Mouse (Mus musculus): ENCODE measurements at regions not wholly inside any gene's neighbourhood (a gene's known extent, or its start where the extent isn't known, plus 50 kb on each side); places are given as distances from the start of the nearest gene placed in this dataset.
"Not testable (repeated sequence)": the region's sequence is repeated elsewhere in the genome, so short reads cannot be mapped to it uniquely, and the experiment has no call there.

- DNase-seq (ENCODE audit: low spot score in 2 of 2) = no peak
- intact Hi-C loops (cut with DNase I) = no loop called here
Measured at GRCm38 (mm10) chr10:46629876-46630275, 1052.2 kb downstream of the Hace1 start.

GRCm38 (mm10) chr10:46663041-46663440, 1085.4 kb downstream of the Hace1 start:
- DNase-seq (ENCODE audit: low spot score in 2 of 2) = peak in 1 of 2 experiments; percentile 60
- intact Hi-C loops (cut with DNase I) = no loop called here

- DNase-seq (ENCODE audit: low spot score in 2 of 2); intact Hi-C loops (cut with DNase I): not testable (repeated sequence)
Measured at GRCm38 (mm10) chr10:46689823-46690372, 1112.3 kb downstream of the Hace1 start.

- no peak for DNase-seq (ENCODE audit: low spot score in 2 of 2)
- intact Hi-C loops (cut with DNase I) = no loop called here
Measured at GRCm38 (mm10) chr10:46692661-46693060, 1115.0 kb downstream of the Hace1 start.

- DNase-seq (ENCODE audit: low spot score in 2 of 2) = peak; percentile 17 to 47
- intact Hi-C loops (cut with DNase I) = no loop called here
Measured at GRCm38 (mm10) chr10:46697363-46698246, 1120.0 kb downstream of the Hace1 start.

- intact Hi-C loops (cut with DNase I) = no loop called here
- DNase-seq (ENCODE audit: low spot score in 2 of 2) = no peak
Measured at GRCm38 (mm10) chr10:46701221-46701620, 1123.6 kb downstream of the Hace1 start.

- intact Hi-C loops (cut with DNase I); DNase-seq (ENCODE audit: low spot score in 2 of 2): not testable (repeated sequence)
Measured at GRCm38 (mm10) chr10:46708022-46708421, 1130.4 kb downstream of the Hace1 start.

- intact Hi-C loops (cut with DNase I) = no loop called here
- peak in 1 of 2 experiments; percentile 12 for DNase-seq (ENCODE audit: low spot score in 2 of 2)
Measured at GRCm38 (mm10) chr10:46712690-46713089, 1135.1 kb downstream of the Hace1 start.

- intact Hi-C loops (cut with DNase I) = no loop called here
- DNase-seq (ENCODE audit: low spot score in 2 of 2) = peak; percentile 7 to 24
Measured at GRCm38 (mm10) chr10:46718349-46719087, 1140.9 kb downstream of the Hace1 start.

- intact Hi-C loops (cut with DNase I) = no loop called here
Measured at GRCm38 (mm10) chr10:46719088-46719469, 1141.5 kb downstream of the Hace1 start.

GRCm38 (mm10) chr10:46723666-46724065, 1146.0 kb downstream of the Hace1 start:
- intact Hi-C loops (cut with DNase I) = no loop called here
- DNase-seq (ENCODE audit: low spot score in 2 of 2) = no peak

More at GRCm38 (mm10) chr10:46719088-46719469, 1141.5 kb downstream of the Hace1 start:
- no peak for DNase-seq (ENCODE audit: low spot score in 2 of 2)

GRCm38 (mm10) chr10:46730601-46731000, 1153.0 kb downstream of the Hace1 start:
- no peak for DNase-seq (ENCODE audit: low spot score in 2 of 2)
- intact Hi-C loops (cut with DNase I) = no loop called here

- no peak for DNase-seq (ENCODE audit: low spot score in 2 of 2)
- intact Hi-C loops (cut with DNase I) = no loop called here
Measured at GRCm38 (mm10) chr10:46733760-46734265, 1156.2 kb downstream of the Hace1 start.

GRCm38 (mm10) chr10:46741098-46741497, 1163.5 kb downstream of the Hace1 start:
- no peak for DNase-seq (ENCODE audit: low spot score in 2 of 2)
- intact Hi-C loops (cut with DNase I) = no loop called here

GRCm38 (mm10) chr10:46742131-46742530, 1164.5 kb downstream of the Hace1 start:
- intact Hi-C loops (cut with DNase I) = no loop called here
- no peak for DNase-seq (ENCODE audit: low spot score in 2 of 2)

- DNase-seq (ENCODE audit: low spot score in 2 of 2) = no peak
- intact Hi-C loops (cut with DNase I) = no loop called here
Measured at GRCm38 (mm10) chr10:46760923-46761322, 1183.3 kb downstream of the Hace1 start.

GRCm38 (mm10) chr10:46778729-46779128, 1201.1 kb downstream of the Hace1 start:
- intact Hi-C loops (cut with DNase I) = no loop called here
- DNase-seq (ENCODE audit: low spot score in 2 of 2) = no peak

- intact Hi-C loops (cut with DNase I) = not testable (repeated sequence)
Measured at GRCm38 (mm10) chr10:46785723-46786122, 1208.1 kb downstream of the Hace1 start.

GRCm38 (mm10) chr10:46814271-46814670, 1236.6 kb downstream of the Hace1 start:
- DNase-seq (ENCODE audit: low spot score in 2 of 2) = no peak
- intact Hi-C loops (cut with DNase I) = no loop called here

More at GRCm38 (mm10) chr10:46785723-46786122, 1208.1 kb downstream of the Hace1 start:
- not testable (repeated sequence) for DNase-seq (ENCODE audit: low spot score in 2 of 2)

- intact Hi-C loops (cut with DNase I) = no loop called here
- DNase-seq (ENCODE audit: low spot score in 2 of 2) = no peak
Measured at GRCm38 (mm10) chr10:46819133-46819532, 1241.5 kb downstream of the Hace1 start.

All from left cerebral cortex, postnatal 25 days (tissue).